Mouse (Mus musculus): ENCODE data around the gene Gpr61.
A peak's percentile ranks its signal among the peaks of the same experiment; 100 is the strongest.

DNA sequence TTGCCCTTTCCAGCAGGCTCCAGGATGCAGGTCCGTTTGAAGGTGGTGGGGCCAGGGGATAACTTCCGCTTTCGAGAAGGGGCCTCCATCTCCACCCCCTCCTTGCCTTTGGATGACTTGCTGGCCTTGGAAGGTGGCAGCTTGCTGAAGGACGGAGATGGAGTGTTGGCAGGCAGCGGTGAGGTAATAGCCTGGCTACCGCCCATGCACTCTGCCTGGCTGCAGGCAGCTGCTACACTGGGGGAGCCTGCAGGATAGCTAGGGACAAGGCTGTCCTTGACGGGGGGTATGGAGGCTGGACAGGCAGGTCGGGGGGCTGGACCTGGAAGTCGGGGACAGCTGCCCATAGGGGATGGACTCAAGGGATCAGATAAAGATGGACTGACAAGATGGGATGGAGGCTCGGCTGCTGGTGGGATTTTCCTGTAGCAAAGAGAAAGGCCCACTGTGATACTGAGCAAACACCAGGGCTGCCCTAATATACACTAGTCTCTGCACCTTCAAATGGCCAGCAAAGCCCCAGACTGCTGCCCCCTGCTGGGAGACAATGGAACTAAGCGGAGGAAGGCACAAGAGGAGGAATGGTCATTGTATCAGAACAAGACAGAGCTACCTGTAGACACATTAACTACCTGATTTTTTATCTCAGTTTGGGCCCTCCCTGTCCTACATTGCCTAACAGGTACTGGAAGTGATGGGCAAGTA lies 49.1 kb upstream of the Gpr61 start:
- TF ChIP-seq MAFK (IDR thresholded peaks at IDR 0.05; ENCODE audit: insufficient replicate concordance, low read length) (no peak), CTCF (conservative IDR thresholded peaks at IDR 0.05 in 1 of 2, IDR thresholded peaks at IDR 0.05 in 1 of 2; ENCODE audit: low read depth in 2 of 2, low read length in 2 of 2) (peak; percentile 87 to 96), USF1 (IDR thresholded peaks at IDR 0.05; ENCODE audit: low read depth, low read length) (no peak), JUN (IDR thresholded peaks at IDR 0.05; ENCODE audit: insufficient read depth, low read depth, low read length) (no peak), POLR2A (IDR thresholded peaks at IDR 0.05; ENCODE audit: low read depth, low read length) (no peak), POLR2AphosphoS2 (IDR thresholded peaks at IDR 0.05; ENCODE audit: low read depth, low read length) (no peak), NELFE (IDR thresholded peaks at IDR 0.05; ENCODE audit: low read depth, low read length) (no peak), ZMIZ1 (IDR thresholded peaks at IDR 0.05; ENCODE audit: low read depth, low read length) (no peak), TCF12 (IDR thresholded peaks at IDR 0.05; ENCODE audit: low read depth, low read length) (no peak), EP300 (IDR thresholded peaks at IDR 0.05; ENCODE audit: low read length) (no peak)

Measured in CH12.LX (cell line).